Mouse (Mus musculus) effector memory CD4-positive, alpha-beta T cell, adult 7 months (primary cell): ENCODE data around the gene Apom. TPM values are rescaled to one million over a fixed set of nuclear protein-coding genes. Genes with fewer than 3 reads are reported as not detected.

Experiments
- polyA plus RNA-seq: library from polyadenylated mRNA; unstranded; fragments of 100-300 nt; shearing (Covaris generic); gene quantifications from one replicate; pipeline ENCODE4 v1.2.1, GENCODE M21; 2017

Gene Apom
- not detected for polyA plus RNA-seq

GRCm38 (mm10) chr17:35131500-35132173, at the start of gene Apom:
Gene Apom (minus strand): TSS chr17:35132050.

GRCm38 (mm10) chr17:35175968-35176367, 44.1 kb upstream of the Apom start, which contains the start of gene Aif1:
Gene Aif1 (minus strand): TSS chr17:35176068.

GRCm38 (mm10) chr17:35164568-35165450, 33.0 kb upstream of the Apom start, which contains the start of gene Prrc2a:
Gene Prrc2a (minus strand): TSS chr17:35164897.

GRCm38 (mm10) chr17:35134801-35135590, 3.1 kb upstream of the Apom start, which contains the start of gene Bag6:
Gene Bag6 (plus strand): TSS chr17:35135178.

GRCm38 (mm10) chr17:35126206-35126611, 5.6 kb downstream of the Apom start, which contains the start of gene D17H6S53E:
Gene D17H6S53E (plus strand): TSS chr17:35126373.

GRCm38 (mm10) chr17:35121871-35122303, 10.0 kb downstream of the Apom start, which contains the start of gene Csnk2b:
Gene Csnk2b (minus strand): TSS chr17:35122053.

GRCm38 (mm10) chr17:35121143-35121799, 10.6 kb downstream of the Apom start, which contains the start of gene Gpank1:
Gene Gpank1 (plus strand): TSS chr17:35121455.

GRCm38 (mm10) chr17:35115046-35116019, 16.5 kb downstream of the Apom start, which contains the start of gene Ly6g5b:
Gene Ly6g5b (minus strand): TSS chr17:35115428.

GRCm38 (mm10) chr17:35108097-35108496, 23.8 kb downstream of the Apom start, which contains the start of gene Ly6g5c:
Gene Ly6g5c (plus strand): TSS chr17:35108279.

GRCm38 (mm10) chr17:35088825-35089644, 42.8 kb downstream of the Apom start, which contains the start of gene Abhd16a:
Gene Abhd16a (plus strand): TSS chr17:35089263.

GRCm38 (mm10) chr17:35085208-35085865, 46.5 kb downstream of the Apom start, which contains the start of gene Ly6g6f:
Gene Ly6g6f (minus strand): TSS chr17:35085610.

Other genes with a start within 250 kb of the Apom start
- 1.4 TPM for gene C2, start 233.8 kb downstream of the Apom start, polyA plus RNA-seq
- 55.0 TPM for gene Ehmt2, start 233.6 kb downstream of the Apom start, polyA plus RNA-seq
- not detected for gene Slc44a4, start 217.6 kb downstream of the Apom start, polyA plus RNA-seq
- gene Neu1, start 200.8 kb downstream of the Apom start, polyA plus RNA-seq, result 63.5 TPM
- gene Hspa1b, start 172.8 kb downstream of the Apom start, polyA plus RNA-seq, result 1,521 TPM
- gene Gm20481, start 162.1 kb downstream of the Apom start, polyA plus RNA-seq, result 90.8 TPM
- gene Hspa1a, start 159.9 kb downstream of the Apom start, polyA plus RNA-seq, result 909 TPM
- not detected for gene Hspa1l, start 159.3 kb downstream of the Apom start, polyA plus RNA-seq
- 50.0 TPM for gene Lsm2, start 150.2 kb downstream of the Apom start, polyA plus RNA-seq
- 214 TPM for gene Vars, start 131.1 kb downstream of the Apom start, polyA plus RNA-seq
- 0.37 TPM for gene Vwa7, start 115.5 kb downstream of the Apom start, polyA plus RNA-seq
- not detected for gene Sapcd1, start 104.0 kb downstream of the Apom start, polyA plus RNA-seq
- gene Msh5, start 85.3 kb downstream of the Apom start, polyA plus RNA-seq, result 2.2 TPM
- 334 TPM for gene Clic1, start 82.1 kb downstream of the Apom start, polyA plus RNA-seq
- gene Ddah2, start 73.0 kb downstream of the Apom start, polyA plus RNA-seq, result 0.85 TPM
- gene Ly6g6c, start 66.7 kb downstream of the Apom start, polyA plus RNA-seq, result not detected
- gene Mpig6b, start 65.9 kb downstream of the Apom start, polyA plus RNA-seq, result not detected
- gene Ly6g6e, start 55.1 kb downstream of the Apom start, polyA plus RNA-seq, result not detected
- gene Ly6g6d, start 54.0 kb downstream of the Apom start, polyA plus RNA-seq, result not detected
- gene Ly6g6f, start 46.4 kb downstream of the Apom start, polyA plus RNA-seq, result not detected
- 79.3 TPM for gene Abhd16a, start 42.8 kb downstream of the Apom start, polyA plus RNA-seq
- not detected for gene Ly6g5c, start 23.8 kb downstream of the Apom start, polyA plus RNA-seq
- gene Ly6g5b, start 16.6 kb downstream of the Apom start, polyA plus RNA-seq, result 1.8 TPM
- 65.3 TPM for gene Gpank1, start 10.6 kb downstream of the Apom start, polyA plus RNA-seq
- gene Csnk2b, start 10.0 kb downstream of the Apom start, polyA plus RNA-seq, result 223 TPM
- 1.7 TPM for gene D17H6S53E, start 5.7 kb downstream of the Apom start, polyA plus RNA-seq
- 56.5 TPM for gene Bag6, start 3.1 kb upstream of the Apom start, polyA plus RNA-seq
- 24.5 TPM for gene Prrc2a, start 32.8 kb upstream of the Apom start, polyA plus RNA-seq
- gene Aif1, start 44.0 kb upstream of the Apom start, polyA plus RNA-seq, result not detected
- gene Lst1, start 56.4 kb upstream of the Apom start, polyA plus RNA-seq, result 4.4 TPM
- 1,113 TPM for gene Ltb, start 62.4 kb upstream of the Apom start, polyA plus RNA-seq
- gene Tnf, start 70.0 kb upstream of the Apom start, polyA plus RNA-seq, result 156 TPM
- 55.4 TPM for gene Lta, start 73.3 kb upstream of the Apom start, polyA plus RNA-seq
- not detected for gene Gm16181, start 88.8 kb upstream of the Apom start, polyA plus RNA-seq
- gene Atp6v1g2, start 101.6 kb upstream of the Apom start, polyA plus RNA-seq, result 4.8 TPM
- 15.0 TPM for gene Nfkbil1, start 103.7 kb upstream of the Apom start, polyA plus RNA-seq
- gene Ddx39b, start 109.7 kb upstream of the Apom start, polyA plus RNA-seq, result 149 TPM
- gene H2-D1, start 130.7 kb upstream of the Apom start, polyA plus RNA-seq, result 6,702 TPM
- 0.89 TPM for gene H2-Q1, start 188.4 kb upstream of the Apom start, polyA plus RNA-seq
- gene H2-Q2, start 210.2 kb upstream of the Apom start, polyA plus RNA-seq, result 19.2 TPM
- gene H2-Q4, start 247.6 kb upstream of the Apom start, polyA plus RNA-seq, result 42.4 TPM